Mouse (Mus musculus): ENCODE data around the gene Ankrd27.

GRCm38 (mm10) chr7:35683409-35684122 lies 97.5 kb downstream of the Ankrd27 start:
- TF ChIP-seq POLR2A (IDR thresholded peaks at IDR 0.05; ENCODE audit: extremely low read depth, insufficient read depth, low read length), result no peak
- TF ChIP-seq CTCF (IDR thresholded peaks at IDR 0.05; ENCODE audit: low read depth, low read length), result no peak

Measured in liver, adult 2 months (tissue).